In genomic region chr3:20822226-20822625, GRCm38 (mm10) we compare ENCODE assay signal across 12 mouse cellular contexts.
DNase-seq lines count a peak whose midpoint lies in the region; ATAC-seq and TF ChIP-seq lines count a peak whose summit lies in the region.
"Had no signal": no experiment of that assay in that cellular context is flagged by ENCODE, and none has a peak within 500 bp of the region (broad histone marks: within the 10 kb centered on the region; RNA-seq: fewer than 3 reads in every experiment).

No protein-coding gene starts in this region.

- H3K9me3 ChIP-seq in midbrain, embryonic 16.5 days (replicated peaks; ENCODE audit: control insufficient read depth, low read length, poor library complexity, severe bottlenecking): no peaks in the 10 kb centered on the region
- H3K9me3 ChIP-seq in intestine, embryonic 16.5 days (ENCODE audit: control insufficient read depth, low read length): no peaks in the 10 kb centered on the region
- H3K9me3 ChIP-seq: embryonic facial prominence, embryonic 12.5 days; heart, embryonic 13.5 days; liver, embryonic 15.5 days had no signal

- no peaks in the 10 kb centered on the region for H3K27me3 ChIP-seq in midbrain, embryonic 16.5 days (ENCODE audit: control insufficient read depth, insufficient read depth, low read depth, low read length)
- H3K27me3 ChIP-seq in intestine, embryonic 16.5 days (replicated peaks; ENCODE audit: control insufficient read depth, insufficient read depth, low read length): no peaks in the 10 kb centered on the region
- H3K27me3 ChIP-seq: embryonic facial prominence, embryonic 12.5 days; heart, embryonic 13.5 days; liver, embryonic 15.5 days had no signal

- no peaks in the 10 kb centered on the region for H3K36me3 ChIP-seq in midbrain, embryonic 16.5 days (ENCODE audit: control insufficient read depth, insufficient read depth, low read length)
- no peaks in the 10 kb centered on the region for H3K36me3 ChIP-seq in intestine, embryonic 16.5 days (ENCODE audit: control insufficient read depth, insufficient read depth, low read length)
- H3K36me3 ChIP-seq: embryonic facial prominence, embryonic 12.5 days; heart, embryonic 13.5 days; liver, embryonic 15.5 days had no signal

- WGBS in midbrain, embryonic 16.5 days: 17% methylated on average over 1 of the region's 1 CpGs
- WGBS in intestine, embryonic 16.5 days: 41% methylated on average over 1 of the region's 1 CpGs

- peak; percentile 27 to 33 for DNase-seq in layer of hippocampus, adult 2 months (ENCODE audit: low spot score in 2 of 2)
- DNase-seq in layer of hippocampus, adult 9-10 months (ENCODE audit: low spot score): no peak
- peak; percentile 75 for DNase-seq in cerebellum, adult 8-10 months
- peak; percentile 5 for DNase-seq in gastrocnemius, postnatal 10 days
- DNase-seq in urinary bladder, adult 2 months (ENCODE audit: low spot score): no peak
- DNase-seq: adrenal gland, postnatal 10 days; thymus, postnatal 36 days had no signal

- 0 out of 2 replicates have a peak, but pooled peaks have one; percentile 54 for ATAC-seq in midbrain, embryonic 16.5 days
- ATAC-seq in intestine, embryonic 16.5 days: no peak

- no peak overlapping the region for H3K4me2 ChIP-seq in midbrain, embryonic 16.5 days (ENCODE audit: low read length)
- no peak overlapping the region for H3K4me2 ChIP-seq in intestine, embryonic 16.5 days (ENCODE audit: low read depth, low read length)
- H3K4me2 ChIP-seq: embryonic facial prominence, embryonic 12.5 days; heart, embryonic 13.5 days; liver, embryonic 15.5 days had no signal

- no peak for TF ChIP-seq CTCF in layer of hippocampus, adult 2 months (conservative IDR thresholded peaks at IDR 0.05)

- no peak overlapping the region for H3K4me3 ChIP-seq in layer of hippocampus, adult 2 months
- no peak overlapping the region for H3K4me3 ChIP-seq in midbrain, embryonic 16.5 days (ENCODE audit: low read depth, low read length)
- H3K4me3 ChIP-seq in intestine, embryonic 16.5 days (ENCODE audit: low read length): no peak overlapping the region
- H3K4me3 ChIP-seq: embryonic facial prominence, embryonic 12.5 days; heart, embryonic 13.5 days; liver, embryonic 15.5 days had no signal

- no peak overlapping the region for H3K9ac ChIP-seq in midbrain, embryonic 16.5 days (ENCODE audit: low read depth, low read length)
- H3K9ac ChIP-seq in intestine, embryonic 16.5 days (ENCODE audit: low read depth, low read length): no peak overlapping the region
- H3K9ac ChIP-seq: embryonic facial prominence, embryonic 12.5 days; heart, embryonic 13.5 days; liver, embryonic 15.5 days had no signal

- peak overlapping the region; percentile 52 for H3K27ac ChIP-seq in layer of hippocampus, adult 2 months
- no peak overlapping the region for H3K27ac ChIP-seq in midbrain, embryonic 16.5 days (ENCODE audit: low read length)
- H3K27ac ChIP-seq in intestine, embryonic 16.5 days (ENCODE audit: low read length): no peak overlapping the region
- H3K27ac ChIP-seq: embryonic facial prominence, embryonic 12.5 days; heart, embryonic 13.5 days; liver, embryonic 15.5 days had no signal

- peaks cover 3% of the 10 kb centered on the region; the same call in 1 of the 2 replicates for H3K4me1 ChIP-seq in midbrain, embryonic 16.5 days (ENCODE audit: control insufficient read depth, insufficient read depth, low read length)
- H3K4me1 ChIP-seq in intestine, embryonic 16.5 days (ENCODE audit: control insufficient read depth, insufficient read depth, low read length): no peaks in the 10 kb centered on the region
- H3K4me1 ChIP-seq: embryonic facial prominence, embryonic 12.5 days; heart, embryonic 13.5 days; liver, embryonic 15.5 days had no signal

Comparison
In these comparisons a context has a peak if more than half of its experiments do, and no peak if none do; other contexts are left out.
1. DNase-seq: peak in layer of hippocampus, adult 2 months (2 of 2), cerebellum, adult 8-10 months (single experiment) and gastrocnemius, postnatal 10 days (single experiment); none in layer of hippocampus, adult 9-10 months (single experiment) and urinary bladder, adult 2 months (single experiment).